Mouse (Mus musculus) spleen, adult 2 months (tissue): ENCODE data around the gene Zfp775.

Experiments used
- CTCF ChIP-seq: fragments of 200-500 bp; IDR thresholded peaks from 2 replicates; pipeline ENCODE4 v1.5.1; 2011; ENCODE audit warnings: mild to moderate bottlenecking, inconsistent platforms; ENCODE audit not compliant: insufficient read depth, insufficient read length, insufficient replicate concordance; ENCODE audit errors: extremely low read depth
- POLR2A ChIP-seq: fragments of 200-500 bp; IDR thresholded peaks from 2 replicates; pipeline ENCODE4 v1.6.1; 2011; ENCODE audit warnings: low read depth, low read length, inconsistent platforms

- no peak for TF ChIP-seq CTCF
- TF ChIP-seq POLR2A = no peak
Observed at GRCm38 (mm10) chr6:48641391-48641790, 39.5 kb downstream of the Zfp775 start.
